Mouse (Mus musculus): ENCODE measurements around the gene Intu. TPM values are rescaled to one million over a fixed set of nuclear protein-coding genes. Genes with fewer than 3 reads are reported as not detected.

The Intu gene
- polyA plus RNA-seq, 1 experiment from 2014 or later = 2.3 TPM

DNA sequence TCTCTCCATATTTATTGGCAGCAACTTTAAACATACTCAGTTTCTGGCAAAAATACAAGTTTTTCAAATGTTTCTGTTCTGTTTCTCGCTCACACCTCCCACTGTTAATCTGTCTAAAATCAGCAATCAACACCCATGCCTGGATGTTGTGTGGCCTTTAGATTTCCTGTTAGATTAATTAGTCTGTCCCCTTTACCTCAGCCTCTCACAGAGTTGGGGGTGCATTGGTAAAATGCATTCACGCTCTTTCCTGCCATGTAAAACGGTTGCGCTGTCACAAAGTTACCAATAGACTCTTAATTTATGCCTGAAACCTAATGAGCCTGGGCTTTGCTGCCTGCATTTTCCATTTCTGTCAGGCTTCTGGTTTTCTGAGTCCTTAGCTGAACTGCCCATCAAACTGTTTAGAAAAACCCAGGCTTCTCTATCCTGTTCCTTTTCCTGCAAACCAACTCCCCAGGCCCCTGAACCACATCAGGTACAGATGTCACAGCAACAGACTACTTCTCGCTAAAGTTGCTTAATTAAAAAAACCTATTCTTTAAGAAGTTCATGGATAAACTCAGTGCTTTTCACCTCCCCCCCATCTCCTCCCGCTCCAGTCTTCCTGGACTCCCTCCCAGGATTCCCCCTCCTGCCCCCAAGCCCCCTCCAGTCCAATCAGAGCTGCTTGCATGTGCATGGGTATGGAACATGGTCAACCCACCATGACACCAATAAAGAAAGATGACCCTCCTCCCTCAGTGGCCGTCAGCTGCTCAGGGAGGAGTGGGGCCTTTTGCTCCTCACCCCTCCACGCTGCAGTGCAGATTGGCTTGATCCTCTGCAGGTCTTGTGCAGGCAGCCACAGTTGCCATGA lies 136.0 kb downstream of the Intu start:
- Histone ChIP-seq H3K4me3 (no peak overlapping the region), H3K9ac (no peak overlapping the region), H3K27ac (peak overlapping the region; percentile 24; the same call in 1 of the 2 replicates), H3K4me1 (peaks cover 12% of the 10 kb centered on the region), H3K27me3 (no peaks in the 10 kb centered on the region), H3K36me3 (peaks cover 13% of the 10 kb centered on the region; the same call in 1 of the 2 replicates), H3K4me2 (no peak overlapping the region), H3K9me3 (no peaks in the 10 kb centered on the region)
- no peak for ATAC-seq (ENCODE audit: insufficient number of reproducible peaks, low FRiP score, low TSS enrichment, low read depth)
- WGBS = 55% methylated on average over 8 of the region's 8 CpGs

GRCm38 (mm10) chr3:40668889-40669288 lies 137.8 kb downstream of the Intu start:
- WGBS = 58% methylated on average over 6 of the region's 6 CpGs
- Histone ChIP-seq H3K27me3 (no peaks in the 10 kb centered on the region), H3K4me2 (no peak overlapping the region), H3K4me3 (no peak overlapping the region), H3K27ac (no peak overlapping the region), H3K36me3 (peaks cover 13% of the 10 kb centered on the region; the same call in 1 of the 2 replicates), H3K4me1 (peaks cover 12% of the 10 kb centered on the region), H3K9me3 (no peaks in the 10 kb centered on the region), H3K9ac (no peak overlapping the region)
- ATAC-seq (ENCODE audit: insufficient number of reproducible peaks, low FRiP score, low TSS enrichment, low read depth) = no peak

DNA sequence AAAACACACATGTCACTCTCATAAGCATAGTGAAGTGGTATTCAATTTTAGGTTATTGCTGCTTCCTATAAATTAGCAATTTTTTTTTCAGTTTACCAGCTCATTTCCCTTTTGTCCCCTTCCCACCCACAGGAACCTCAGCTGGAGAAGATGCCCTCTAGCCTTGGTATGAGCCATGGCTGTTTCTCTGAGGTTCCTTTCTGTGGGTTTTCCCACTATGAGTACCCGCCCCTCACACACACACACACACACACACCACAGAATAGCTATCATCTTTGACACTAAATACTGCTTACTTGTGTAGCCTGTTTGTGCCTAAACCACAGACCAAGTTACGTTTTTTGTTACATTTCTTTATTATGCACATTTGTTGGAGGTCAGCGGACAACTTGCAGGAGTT lies 138.3 kb downstream of the Intu start:
- no peak for ATAC-seq (ENCODE audit: insufficient number of reproducible peaks, low FRiP score, low TSS enrichment, low read depth)
- no peak overlapping the region for H3K4me3 ChIP-seq

GRCm38 (mm10) chr3:40673515-40673914 lies 142.4 kb downstream of the Intu start:
- H3K9me3 ChIP-seq = no peaks in the 10 kb centered on the region
- 24% methylated on average over 1 of the region's 1 CpGs for WGBS
- no peaks in the 10 kb centered on the region for H3K4me1 ChIP-seq
- no peaks in the 10 kb centered on the region for H3K27me3 ChIP-seq
- no peak overlapping the region for H3K9ac ChIP-seq
- no peak overlapping the region for H3K4me3 ChIP-seq
- no peak overlapping the region for H3K27ac ChIP-seq
- H3K36me3 ChIP-seq = peaks cover 4% of the 10 kb centered on the region; the same call in 1 of the 2 replicates
- H3K4me2 ChIP-seq = no peak overlapping the region
- ATAC-seq (ENCODE audit: insufficient number of reproducible peaks, low FRiP score, low TSS enrichment, low read depth) = no peak

More for the DNA sequence above, 138.3 kb downstream of the Intu start:
- Histone ChIP-seq H3K9me3 (no peaks in the 10 kb centered on the region), H3K4me1 (peaks cover 12% of the 10 kb centered on the region), H3K36me3 (peaks cover 10% of the 10 kb centered on the region; the same call in 1 of the 2 replicates), H3K27me3 (no peaks in the 10 kb centered on the region), H3K9ac (no peak overlapping the region), H3K27ac (no peak overlapping the region), H3K4me2 (no peak overlapping the region)
- 90% methylated on average over 3 of the region's 3 CpGs for WGBS

- H3K4me1 ChIP-seq = no peaks in the 10 kb centered on the region
- H3K4me2 ChIP-seq = no peak overlapping the region
- no peak for ATAC-seq (ENCODE audit: insufficient number of reproducible peaks, low FRiP score, low TSS enrichment, low read depth)
- no peaks in the 10 kb centered on the region for H3K9me3 ChIP-seq
- H3K27ac ChIP-seq = no peak overlapping the region
- no peak overlapping the region for H3K4me3 ChIP-seq
- peaks cover 4% of the 10 kb centered on the region; the same call in 1 of the 2 replicates for H3K36me3 ChIP-seq
- no peaks in the 10 kb centered on the region for H3K27me3 ChIP-seq
- 56% methylated on average over 8 of the region's 8 CpGs for WGBS
- H3K9ac ChIP-seq = no peak overlapping the region
Measured at GRCm38 (mm10) chr3:40674873-40675405, 143.9 kb downstream of the Intu start.

GRCm38 (mm10) chr3:40678856-40679255 lies 147.8 kb downstream of the Intu start:
- Histone ChIP-seq H3K27ac (no peak overlapping the region), H3K4me3 (no peak overlapping the region), H3K27me3 (no peaks in the 10 kb centered on the region), H3K36me3 (0 out of 2 replicates have a peak, but pooled peaks cover 7% of the 10 kb centered on the region), H3K4me2 (no peak overlapping the region), H3K9ac (no peak overlapping the region), H3K4me1 (no peaks in the 10 kb centered on the region), H3K9me3 (no peaks in the 10 kb centered on the region)
- WGBS = 53% methylated on average over 1 of the region's 1 CpGs
- no peak for ATAC-seq (ENCODE audit: insufficient number of reproducible peaks, low FRiP score, low TSS enrichment, low read depth)

- 0 out of 2 replicates have a peak, but pooled peaks cover 7% of the 10 kb centered on the region for H3K36me3 ChIP-seq
- no peak overlapping the region for H3K4me3 ChIP-seq
- no peak for ATAC-seq (ENCODE audit: insufficient number of reproducible peaks, low FRiP score, low TSS enrichment, low read depth)
- H3K9me3 ChIP-seq = no peaks in the 10 kb centered on the region
- no peak overlapping the region for H3K9ac ChIP-seq
- H3K4me1 ChIP-seq = peaks cover 7% of the 10 kb centered on the region; the same call in 1 of the 2 replicates
- H3K4me2 ChIP-seq = no peak overlapping the region
- WGBS = 65% methylated on average over 11 of the region's 11 CpGs
- H3K27ac ChIP-seq = no peak overlapping the region
- no peaks in the 10 kb centered on the region for H3K27me3 ChIP-seq
Measured at GRCm38 (mm10) chr3:40682404-40682803, 151.3 kb downstream of the Intu start.

- H3K9me3 ChIP-seq = no peaks in the 10 kb centered on the region
- H3K36me3 ChIP-seq = 0 out of 2 replicates have a peak, but pooled peaks cover 7% of the 10 kb centered on the region
- ATAC-seq (ENCODE audit: insufficient number of reproducible peaks, low FRiP score, low TSS enrichment, low read depth) = no peak
- H3K4me3 ChIP-seq = no peak overlapping the region
- peaks cover 7% of the 10 kb centered on the region; the same call in 1 of the 2 replicates for H3K4me1 ChIP-seq
- H3K9ac ChIP-seq = no peak overlapping the region
- H3K27ac ChIP-seq = no peak overlapping the region
- H3K27me3 ChIP-seq = no peaks in the 10 kb centered on the region
- WGBS = 92% methylated on average over 18 of the region's 18 CpGs
- H3K4me2 ChIP-seq = no peak overlapping the region
Measured at GRCm38 (mm10) chr3:40683171-40683570, 152.1 kb downstream of the Intu start.

DNA sequence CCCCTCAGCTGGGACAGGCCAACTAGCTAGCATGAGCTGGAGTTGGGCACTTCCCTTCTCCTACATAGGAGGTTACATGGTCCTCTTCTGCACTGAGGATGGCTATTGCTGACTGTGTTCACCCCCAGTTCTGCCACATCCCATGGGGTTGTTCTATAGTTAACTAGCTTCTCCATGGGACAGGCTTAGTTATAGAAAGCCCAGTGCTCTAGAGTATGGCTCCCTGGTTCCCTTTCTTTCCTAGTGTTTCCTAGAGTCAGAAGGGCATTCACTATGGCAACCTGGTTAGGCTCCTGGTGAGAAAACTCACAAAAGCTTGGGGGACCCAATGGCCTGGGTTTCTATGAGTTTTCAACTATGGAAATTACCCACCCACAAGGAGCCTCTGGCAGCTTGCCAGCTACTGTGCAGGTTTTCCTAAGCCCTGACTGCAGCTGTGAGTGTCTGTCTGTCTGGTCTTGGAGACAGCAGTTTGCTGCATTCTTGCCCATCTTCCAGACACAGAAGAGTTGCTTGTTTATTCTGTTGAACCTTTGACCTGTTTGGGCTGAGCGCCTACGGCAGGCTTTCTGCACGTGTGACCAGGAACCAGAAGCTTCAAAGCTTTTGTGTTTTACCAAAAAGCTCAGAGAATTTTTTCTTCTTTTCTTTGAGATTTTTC lies 154.9 kb downstream of the Intu start:
- no peak overlapping the region for H3K27ac ChIP-seq
- WGBS = 22% methylated on average over 3 of the region's 3 CpGs
- H3K36me3 ChIP-seq = 0 out of 2 replicates have a peak, but pooled peaks cover 2% of the 10 kb centered on the region
- no peaks in the 10 kb centered on the region for H3K9me3 ChIP-seq
- 0 out of 2 replicates have a peak, but pooled peaks have one; percentile 24 for ATAC-seq (ENCODE audit: insufficient number of reproducible peaks, low FRiP score, low TSS enrichment, low read depth)
- peaks cover 7% of the 10 kb centered on the region; the same call in 1 of the 2 replicates for H3K4me1 ChIP-seq
- H3K27me3 ChIP-seq = no peaks in the 10 kb centered on the region
- H3K4me3 ChIP-seq = no peak overlapping the region
- no peak overlapping the region for H3K9ac ChIP-seq
- H3K4me2 ChIP-seq = no peak overlapping the region

- Histone ChIP-seq H3K36me3 (no peaks in the 10 kb centered on the region), H3K4me1 (peaks cover 7% of the 10 kb centered on the region; the same call in 1 of the 2 replicates), H3K4me2 (no peak overlapping the region), H3K9me3 (no peaks in the 10 kb centered on the region), H3K27me3 (no peaks in the 10 kb centered on the region), H3K27ac (no peak overlapping the region), H3K9ac (no peak overlapping the region), H3K4me3 (no peak overlapping the region)
- 60% methylated on average over 9 of the region's 9 CpGs for WGBS
- no peak for ATAC-seq (ENCODE audit: insufficient number of reproducible peaks, low FRiP score, low TSS enrichment, low read depth)
Measured at GRCm38 (mm10) chr3:40686836-40687235, 155.8 kb downstream of the Intu start.

DNA sequence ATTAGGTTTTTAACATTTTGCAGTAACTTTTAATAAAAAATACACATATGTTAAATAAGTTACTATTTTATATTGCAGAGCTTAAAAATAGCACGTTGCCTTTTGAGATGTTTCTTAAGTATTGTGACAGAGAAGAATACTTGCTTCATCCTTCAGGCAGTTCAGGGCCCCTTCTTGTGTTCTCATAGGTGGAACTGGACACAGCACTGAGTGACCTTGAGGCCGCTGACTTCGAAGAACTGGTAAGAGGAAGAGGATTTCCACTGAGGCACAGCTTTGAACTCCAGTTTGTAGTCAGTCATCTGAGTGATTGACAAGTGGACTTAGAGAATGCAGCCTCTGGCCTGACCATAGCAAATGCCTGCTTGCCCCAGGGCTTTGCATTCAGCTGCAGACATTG lies 156.5 kb downstream of the Intu start:
- no peak for ATAC-seq (ENCODE audit: insufficient number of reproducible peaks, low FRiP score, low TSS enrichment, low read depth)
- H3K9ac ChIP-seq = no peak overlapping the region
- 81% methylated on average over 3 of the region's 3 CpGs for WGBS
- H3K4me2 ChIP-seq = no peak overlapping the region
- no peaks in the 10 kb centered on the region for H3K27me3 ChIP-seq
- 0 out of 2 replicates have a peak, but pooled peaks cover 3% of the 10 kb centered on the region for H3K36me3 ChIP-seq
- no peak overlapping the region for H3K27ac ChIP-seq
- no peaks in the 10 kb centered on the region for H3K9me3 ChIP-seq
- no peak overlapping the region for H3K4me3 ChIP-seq
- H3K4me1 ChIP-seq = peaks cover 7% of the 10 kb centered on the region; the same call in 1 of the 2 replicates

All from limb, embryonic 15.5 days (tissue).